Mouse (Mus musculus): Measurements from ENCODE around the gene Cysrt1. TPM values are rescaled to one million over a fixed set of nuclear protein-coding genes. Genes with fewer than 3 reads are reported as not detected.

Cysrt1 gene
- polyA plus RNA-seq, 1 experiment from 2014 or later = not detected

- WGBS = 91% methylated on average over 4 of the region's 4 CpGs
- Histone ChIP-seq H3K4me3 (no peak overlapping the region), H3K9me3 (no peaks in the 10 kb centered on the region), H3K27ac (replicated peaks) (no peak overlapping the region), H3K27me3 (peaks cover 32% of the 10 kb centered on the region), H3K4me2 (replicated peaks) (no peak overlapping the region), H3K4me1 (peaks cover 30% of the 10 kb centered on the region), H3K36me3 (peaks cover 36% of the 10 kb centered on the region), H3K9ac (replicated peaks) (no peak overlapping the region)
- no peak for ATAC-seq (ENCODE audit: low FRiP score, low read depth)
Measured at GRCm38 (mm10) chr2:25244144-25244543, 1.9 kb upstream of the Cysrt1 start.

GRCm38 (mm10) chr2:25243342-25243741, 1.1 kb upstream of the Cysrt1 start:
- 84% methylated on average over 8 of the region's 8 CpGs for WGBS
- H3K9ac ChIP-seq (replicated peaks) = 0 out of 2 replicates have a peak overlapping the region, but pooled peaks have one; percentile 83

DNA sequence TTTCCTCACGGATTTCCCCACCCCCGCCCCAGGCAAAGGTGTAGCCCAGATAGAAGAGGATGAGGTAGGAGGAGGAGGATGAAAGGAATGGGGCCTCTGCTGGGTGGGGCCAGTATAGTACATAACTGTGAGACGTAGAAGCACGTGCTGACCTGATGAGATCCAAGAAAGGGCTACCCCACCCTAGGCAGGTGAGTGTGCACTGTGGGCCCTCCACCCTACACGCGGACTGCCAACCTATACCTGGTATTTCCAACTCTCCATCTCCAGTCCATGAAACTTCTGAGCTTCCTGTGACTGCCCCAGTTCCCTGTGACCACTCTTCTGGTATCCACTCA, 845 bp downstream of the Cysrt1 start:
- Histone ChIP-seq H3K36me3 (peaks cover 18% of the 10 kb centered on the region; the same call in 1 of the 2 replicates), H3K4me3 (peak overlapping the region; percentile 68), H3K9me3 (no peaks in the 10 kb centered on the region), H3K9ac (replicated peaks) (no peak overlapping the region), H3K27me3 (peaks cover 37% of the 10 kb centered on the region), H3K4me1 (peaks cover 30% of the 10 kb centered on the region), H3K4me2 (replicated peaks) (peak overlapping the region; percentile 94), H3K27ac (replicated peaks) (0 out of 2 replicates have a peak overlapping the region, but pooled peaks have one; percentile 42)
- 22% methylated on average over 6 of the region's 6 CpGs for WGBS
- ATAC-seq (ENCODE audit: low FRiP score, low read depth) = peak; percentile 38

More at GRCm38 (mm10) chr2:25243342-25243741, 1.1 kb upstream of the Cysrt1 start:
- no peak overlapping the region for H3K27ac ChIP-seq (replicated peaks)
- peaks cover 28% of the 10 kb centered on the region for H3K36me3 ChIP-seq
- peak overlapping the region; percentile 94 for H3K4me2 ChIP-seq (replicated peaks)
- ATAC-seq (ENCODE audit: low FRiP score, low read depth) = no peak
- H3K4me3 ChIP-seq = peak overlapping the region; percentile 68
- H3K27me3 ChIP-seq = peaks cover 37% of the 10 kb centered on the region
- no peaks in the 10 kb centered on the region for H3K9me3 ChIP-seq
- H3K4me1 ChIP-seq = peaks cover 30% of the 10 kb centered on the region

DNA sequence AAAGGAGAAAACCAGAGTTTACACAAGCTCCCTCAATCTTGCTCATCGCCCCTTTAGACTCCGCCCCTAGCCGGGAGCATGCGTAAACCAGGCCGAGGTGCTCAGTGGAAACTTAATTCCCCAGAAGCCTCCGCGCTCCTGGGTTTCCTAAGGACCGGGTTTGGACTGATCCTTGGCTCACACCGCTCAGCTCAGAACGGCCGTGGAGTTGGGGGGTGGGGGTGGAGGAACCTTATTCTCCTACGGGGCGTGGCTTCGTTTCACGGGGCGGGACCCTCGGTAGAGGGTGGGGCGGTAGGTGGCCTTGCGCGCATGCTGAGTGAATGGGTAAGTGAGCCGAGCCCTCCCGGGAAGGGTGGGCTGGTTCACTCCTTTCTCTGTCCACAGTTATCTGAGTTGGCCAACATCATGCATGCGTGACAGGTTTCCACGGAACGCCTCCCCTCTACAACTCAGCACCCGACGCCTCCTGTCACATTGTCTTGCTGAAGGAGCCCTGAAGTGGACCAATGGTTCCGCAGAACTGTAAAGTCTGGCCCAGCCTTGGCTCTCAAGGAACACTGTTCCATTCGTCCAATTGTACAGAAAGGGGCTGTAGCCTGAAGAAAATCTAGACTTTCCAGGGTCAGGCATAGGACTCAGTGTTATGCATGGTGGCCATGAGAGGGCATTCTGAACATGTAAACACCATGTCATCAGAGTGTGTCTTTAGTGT, 1.4 kb downstream of the Cysrt1 start:
- Histone ChIP-seq H3K9me3 (no peaks in the 10 kb centered on the region), H3K4me2 (replicated peaks) (peak overlapping the region; percentile 94), H3K36me3 (peaks cover 13% of the 10 kb centered on the region; the same call in 1 of the 2 replicates), H3K4me3 (peak overlapping the region; percentile 68), H3K27ac (replicated peaks) (peak overlapping the region; percentile 42; the same call in 1 of the 2 replicates), H3K4me1 (peaks cover 30% of the 10 kb centered on the region), H3K9ac (replicated peaks) (peak overlapping the region; percentile 37; the same call in 1 of the 2 replicates), H3K27me3 (peaks cover 37% of the 10 kb centered on the region)
- 1% methylated on average over 29 of the region's 29 CpGs for WGBS
- peak; percentile 75 for ATAC-seq (ENCODE audit: low FRiP score, low read depth)

GRCm38 (mm10) chr2:25240310-25240709, 1.9 kb downstream of the Cysrt1 start:
- 46% methylated on average over 8 of the region's 8 CpGs for WGBS
- H3K9ac ChIP-seq (replicated peaks) = no peak overlapping the region
- H3K4me3 ChIP-seq = peak overlapping the region; percentile 68
- H3K9me3 ChIP-seq = no peaks in the 10 kb centered on the region
- H3K27me3 ChIP-seq = peaks cover 37% of the 10 kb centered on the region
- peak overlapping the region; percentile 94 for H3K4me2 ChIP-seq (replicated peaks)
- peak; percentile 16; the same call in 1 of the 2 replicates for ATAC-seq (ENCODE audit: low FRiP score, low read depth)
- peak overlapping the region; percentile 42; the same call in 1 of the 2 replicates for H3K27ac ChIP-seq (replicated peaks)
- peaks cover 30% of the 10 kb centered on the region for H3K4me1 ChIP-seq
- 0 out of 2 replicates have a peak, but pooled peaks cover 8% of the 10 kb centered on the region for H3K36me3 ChIP-seq

GRCm38 (mm10) chr2:25239766-25240165, 2.5 kb downstream of the Cysrt1 start:
- no peak for ATAC-seq (ENCODE audit: low FRiP score, low read depth)
- Histone ChIP-seq H3K27ac (replicated peaks) (no peak overlapping the region), H3K27me3 (peaks cover 37% of the 10 kb centered on the region), H3K9me3 (no peaks in the 10 kb centered on the region), H3K9ac (replicated peaks) (no peak overlapping the region), H3K36me3 (0 out of 2 replicates have a peak, but pooled peaks cover 3% of the 10 kb centered on the region), H3K4me1 (peaks cover 30% of the 10 kb centered on the region), H3K4me3 (no peak overlapping the region), H3K4me2 (replicated peaks) (no peak overlapping the region)
- 93% methylated on average over 3 of the region's 3 CpGs for WGBS

GRCm38 (mm10) chr2:25238106-25238505, 4.1 kb downstream of the Cysrt1 start:
- Histone ChIP-seq H3K36me3 (no peaks in the 10 kb centered on the region), H3K4me1 (peaks cover 29% of the 10 kb centered on the region), H3K9me3 (no peaks in the 10 kb centered on the region), H3K4me2 (replicated peaks) (no peak overlapping the region), H3K27me3 (peaks cover 28% of the 10 kb centered on the region), H3K27ac (replicated peaks) (no peak overlapping the region), H3K4me3 (no peak overlapping the region), H3K9ac (replicated peaks) (no peak overlapping the region)
- ATAC-seq (ENCODE audit: low FRiP score, low read depth) = no peak

DNA sequence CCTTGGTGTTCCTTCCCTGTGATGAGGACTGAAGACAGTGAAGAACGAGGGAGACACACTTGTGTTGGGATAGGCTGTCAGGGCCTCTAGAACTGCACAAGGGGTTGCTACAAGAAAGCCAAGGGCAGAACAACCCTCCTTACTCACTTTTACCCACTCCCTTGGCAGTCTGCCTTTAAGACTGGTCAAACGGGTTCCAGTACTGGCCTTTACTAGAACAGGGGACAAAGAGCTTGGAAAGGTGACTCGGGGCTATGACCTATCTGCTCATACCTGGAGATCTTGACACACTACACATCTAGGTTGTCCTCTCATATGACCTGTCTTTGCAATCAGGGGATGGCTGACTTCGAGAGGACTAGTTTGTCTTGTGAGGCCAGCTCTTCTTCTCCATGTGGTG, 4.7 kb downstream of the Cysrt1 start:
- no peak overlapping the region for H3K4me2 ChIP-seq (replicated peaks)
- peaks cover 23% of the 10 kb centered on the region for H3K27me3 ChIP-seq
- no peak overlapping the region for H3K9ac ChIP-seq (replicated peaks)
- H3K4me1 ChIP-seq = peaks cover 23% of the 10 kb centered on the region
- no peak overlapping the region for H3K27ac ChIP-seq (replicated peaks)
- no peaks in the 10 kb centered on the region for H3K36me3 ChIP-seq
- H3K9me3 ChIP-seq = no peaks in the 10 kb centered on the region
- ATAC-seq (ENCODE audit: low FRiP score, low read depth) = no peak
- no peak overlapping the region for H3K4me3 ChIP-seq
- WGBS = 74% methylated on average over 4 of the region's 4 CpGs

DNA sequence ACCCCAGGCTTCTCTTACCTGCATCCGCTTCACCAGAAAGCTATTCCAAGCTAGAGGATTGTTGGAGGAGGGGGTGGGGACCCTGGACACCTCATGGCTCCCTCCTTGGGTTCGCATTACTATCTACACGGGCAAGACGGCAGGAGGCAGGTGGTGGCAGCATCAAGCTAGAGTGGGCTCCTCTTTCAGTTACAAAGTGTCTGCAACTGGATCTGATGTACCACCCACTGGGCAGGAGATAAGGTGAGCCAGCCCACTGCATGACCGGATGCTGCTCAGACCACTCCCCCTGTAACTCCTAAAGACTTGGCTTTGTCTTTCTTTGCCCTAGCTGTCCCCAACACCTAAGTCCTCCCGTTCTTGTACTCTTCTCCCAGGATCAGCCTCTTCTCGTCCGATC, 5.6 kb downstream of the Cysrt1 start, which contains the start of gene Rnf224:
Gene Rnf224 (minus strand): TSS at position 174 of the 400 bp plus-strand sequence.
- H3K27me3 ChIP-seq = peaks cover 18% of the 10 kb centered on the region
- H3K4me2 ChIP-seq (replicated peaks) = no peak within 1 kb of the TSS
- H3K27ac ChIP-seq (replicated peaks) = no peak within 1 kb of the TSS
- 41% methylated on average over 8 of the region's 8 CpGs for WGBS
- no peak within 1 kb of the TSS for H3K4me3 ChIP-seq
- no peaks in the 10 kb centered on the region for H3K36me3 ChIP-seq
- no peaks in the 10 kb centered on the region for H3K9me3 ChIP-seq
- peaks cover 14% of the 10 kb centered on the region for H3K4me1 ChIP-seq
- no peak within 1 kb of the TSS for H3K9ac ChIP-seq (replicated peaks)
- no peak for ATAC-seq (ENCODE audit: low FRiP score, low read depth)

DNA sequence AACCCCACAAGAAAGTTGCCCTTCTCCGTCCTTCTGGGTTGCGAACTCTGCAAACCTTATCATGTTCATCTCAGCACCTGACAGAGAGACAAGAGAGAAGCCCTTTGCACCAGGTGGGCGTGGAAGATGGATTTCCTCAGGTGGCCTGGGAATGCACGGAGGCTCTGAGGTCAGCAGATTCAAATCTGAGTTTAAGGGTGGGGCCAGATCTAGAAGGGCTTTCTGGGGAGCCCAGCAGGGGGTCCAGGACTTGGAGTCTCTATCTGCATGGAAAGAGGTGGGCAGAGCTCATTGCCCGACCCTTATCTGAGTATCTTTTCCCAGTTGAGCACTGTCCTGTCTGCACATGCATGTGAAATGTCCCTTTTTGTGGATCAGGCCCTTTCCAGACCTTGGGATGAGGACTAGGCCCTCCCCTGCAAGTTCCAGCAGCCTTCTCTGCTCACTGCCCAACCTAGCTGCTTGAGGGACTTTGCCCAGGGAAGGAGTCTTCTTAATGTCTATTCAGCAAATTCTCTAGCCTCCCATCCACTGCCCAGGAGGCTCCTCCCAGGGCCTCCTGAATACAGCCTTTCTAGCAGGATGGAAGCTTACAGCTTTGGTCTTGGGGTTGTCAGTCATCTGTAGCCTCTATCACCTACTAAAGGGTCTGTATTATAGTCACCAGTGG, 7.6 kb downstream of the Cysrt1 start:
- Histone ChIP-seq H3K9ac (replicated peaks) (no peak overlapping the region), H3K4me1 (no peaks in the 10 kb centered on the region), H3K4me3 (no peak overlapping the region), H3K27me3 (peaks cover 21% of the 10 kb centered on the region), H3K4me2 (replicated peaks) (no peak overlapping the region), H3K27ac (replicated peaks) (no peak overlapping the region), H3K9me3 (no peaks in the 10 kb centered on the region), H3K36me3 (no peaks in the 10 kb centered on the region)
- WGBS = 71% methylated on average over 5 of the region's 5 CpGs
- ATAC-seq (ENCODE audit: low FRiP score, low read depth) = no peak

DNA sequence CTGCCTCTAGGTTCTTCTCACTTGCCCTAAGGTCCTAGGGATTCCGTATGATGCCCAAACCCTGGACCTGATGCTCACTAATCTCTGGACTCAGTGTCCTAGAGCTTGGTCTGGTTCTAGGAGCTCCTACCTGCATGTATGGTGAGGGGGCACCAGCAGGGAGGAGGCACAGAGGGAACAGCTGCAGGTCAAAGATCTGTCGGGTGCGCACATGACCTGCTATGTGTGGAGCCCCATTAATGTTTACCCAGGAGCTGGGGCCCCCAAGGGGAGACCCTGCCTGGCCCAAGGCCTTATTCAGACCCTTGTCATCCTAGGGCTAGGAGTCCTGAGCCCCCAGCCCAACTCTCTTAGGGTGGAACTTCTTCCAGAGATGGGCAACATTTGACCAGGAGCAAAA, 8.2 kb downstream of the Cysrt1 start, which contains the start of gene Slc34a3:
Gene Slc34a3 (minus strand): TSS at position 315 of the 400 bp plus-strand sequence.
- no peak for ATAC-seq (ENCODE audit: low FRiP score, low read depth)
- WGBS = 84% methylated on average over 3 of the region's 3 CpGs
- H3K9me3 ChIP-seq = no peaks in the 10 kb centered on the region

GRCm38 (mm10) chr2:25233421-25233820, 8.8 kb downstream of the Cysrt1 start:
- Histone ChIP-seq H3K4me3 (no peak overlapping the region), H3K9ac (replicated peaks) (no peak overlapping the region), H3K27me3 (peaks cover 21% of the 10 kb centered on the region), H3K9me3 (no peaks in the 10 kb centered on the region), H3K4me1 (peaks cover 4% of the 10 kb centered on the region; the same call in 1 of the 2 replicates), H3K27ac (replicated peaks) (no peak overlapping the region), H3K36me3 (no peaks in the 10 kb centered on the region), H3K4me2 (replicated peaks) (no peak overlapping the region)
- ATAC-seq (ENCODE audit: low FRiP score, low read depth) = no peak
- WGBS = 77% methylated on average over 4 of the region's 4 CpGs

More for the DNA sequence above, 8.2 kb downstream of the Cysrt1 start, which contains the start of gene Slc34a3:
- no peak within 1 kb of the TSS for H3K4me2 ChIP-seq (replicated peaks)
- H3K4me1 ChIP-seq = no peaks in the 10 kb centered on the region
- H3K4me3 ChIP-seq = no peak within 1 kb of the TSS
- peaks cover 24% of the 10 kb centered on the region for H3K27me3 ChIP-seq
- no peak within 1 kb of the TSS for H3K27ac ChIP-seq (replicated peaks)
- no peaks in the 10 kb centered on the region for H3K36me3 ChIP-seq
- no peak within 1 kb of the TSS for H3K9ac ChIP-seq (replicated peaks)

Data from midbrain, embryonic 12.5 days (tissue).